Mouse (Mus musculus) heart, adult 2 months (tissue): ENCODE data around the gene Gstm4. TPM values are rescaled to one million over a fixed set of nuclear protein-coding genes. Genes with fewer than 3 reads are reported as not detected.

Source experiments
- DNase-seq, 2 experiments: peaks; one replicate each; pipeline ENCODE4 v3.0.0; 2021
- H3K27ac ChIP-seq: fragments of 200-600 bp; 2 replicates; pipeline ENCODE4 v1.8.1; 2022
- H3K27me3 ChIP-seq: fragments of 200-500 bp; 2 replicates; pipeline ENCODE4 v1.6.1; 2012; ENCODE audit warnings: mild to moderate bottlenecking, low read length, inconsistent platforms, mixed read lengths; ENCODE audit not compliant: control insufficient read depth, insufficient read depth
- H3K36me3 ChIP-seq: fragments of 200-500 bp; 2 replicates; pipeline ENCODE4 v1.6.1; 2012; ENCODE audit warnings: low read length, inconsistent platforms; ENCODE audit not compliant: control insufficient read depth, insufficient read depth
- H3K4me1 ChIP-seq: fragments of 200-500 bp; 2 replicates; pipeline ENCODE4 v1.6.1; 2011; ENCODE audit warnings: low read length; ENCODE audit not compliant: control insufficient read depth, insufficient read depth
- H3K4me3 ChIP-seq: fragments of 200-600 bp; 2 replicates; pipeline ENCODE4 v1.8.1; 2022
- H3K79me2 ChIP-seq: fragments of 200-500 bp; replicated peaks from 2 replicates; pipeline ENCODE4 v1.6.1; 2012; ENCODE audit warnings: mild to moderate bottlenecking, inconsistent platforms, low read length, moderate library complexity, mixed read lengths; ENCODE audit not compliant: control insufficient read depth, insufficient read depth
- H3K9ac ChIP-seq: fragments of 200-500 bp; 2 replicates; pipeline ENCODE4 v1.6.1; 2012; ENCODE audit warnings: low read depth, mild to moderate bottlenecking, control low read depth, inconsistent platforms, low read length, mixed read lengths
- CTCF ChIP-seq: fragments of 200-600 bp; IDR thresholded peaks from 2 replicates; pipeline ENCODE4 v1.8.1; 2022; ENCODE audit warnings: antibody characterized with exemption, mild to moderate bottlenecking, moderate library complexity
- EP300 ChIP-seq: fragments of 200-500 bp; IDR thresholded peaks from 2 replicates; pipeline ENCODE4 v1.6.1; 2011; ENCODE audit warnings: low read depth, low read length, control low read depth; ENCODE audit not compliant: insufficient read depth
- POLR2A ChIP-seq: fragments of 200-500 bp; IDR thresholded peaks from 2 replicates; pipeline ENCODE4 v1.6.1; 2011; ENCODE audit warnings: mild to moderate bottlenecking, low read depth, low read length, control low read depth; ENCODE audit not compliant: insufficient read depth
- WGBS: fragments of 180-500 bp; shearing (Covaris S2); methylation state at CpG from one replicate; pipeline ENCODE4 v1.1.7; 2018; 5-methylcytosine and 5-hydroxymethylcytosine counted together
- intact Hi-C: fragments of 180-260 bp; cut with DNase I; formaldehyde crosslinking; loops from one replicate; pipeline ENCODE4 v1.15.1; 2025
- polyA plus RNA-seq: library from polyadenylated mRNA; depleted of rRNA; stranded (reverse); fragments of >200 nt; gene quantifications from 2 replicates; pipeline ENCODE4 v1.2.3, GENCODE M21; 2012
- total RNA-seq, 2 experiments: library from RNA; stranded (reverse); gene quantifications; 2 replicates each; pipeline ENCODE4 v1.2.3; 2021

Gstm4 gene
- total and polyA plus RNA-seq, 3 experiments = 11.7 to 17.1 (median 11.9) TPM

DNA sequence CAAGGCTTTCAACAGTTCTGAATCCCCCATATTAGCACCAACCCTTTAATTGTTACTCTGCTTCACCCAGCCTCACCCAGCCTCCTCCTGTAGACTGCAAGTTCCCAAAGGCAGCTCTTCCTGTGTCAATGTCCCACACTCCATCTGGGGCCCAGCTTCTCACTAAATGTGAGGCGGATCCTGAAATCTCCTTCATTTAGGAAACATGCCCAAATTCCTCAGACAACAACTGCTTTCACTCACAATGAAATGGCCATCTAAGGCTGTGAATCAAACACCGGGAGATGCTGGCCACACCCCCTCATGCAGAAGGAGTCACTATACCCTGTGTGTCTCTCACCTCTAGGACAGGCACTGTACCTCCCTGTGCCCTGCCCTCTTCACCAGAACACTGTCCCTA, 45.2 kb upstream of the Gstm4 start:
- TF ChIP-seq CTCF (no peak), POLR2A (no peak), EP300 (no peak)
- 52% methylated on average over 2 of the region's 2 CpGs for WGBS
- H3K9ac ChIP-seq = no peak overlapping the region
- DNase-seq = no peak
- 0 out of 2 replicates have a peak, but pooled peaks cover 2% of the 10 kb centered on the region for H3K4me1 ChIP-seq
- H3K27me3 ChIP-seq = no peaks in the 10 kb centered on the region
- intact Hi-C loops = no loop called here
- no peak overlapping the region for H3K4me3 ChIP-seq
- H3K36me3 ChIP-seq = no peaks in the 10 kb centered on the region
- H3K27ac ChIP-seq = no peak overlapping the region
- no peaks in the 10 kb centered on the region for H3K79me2 ChIP-seq

DNA sequence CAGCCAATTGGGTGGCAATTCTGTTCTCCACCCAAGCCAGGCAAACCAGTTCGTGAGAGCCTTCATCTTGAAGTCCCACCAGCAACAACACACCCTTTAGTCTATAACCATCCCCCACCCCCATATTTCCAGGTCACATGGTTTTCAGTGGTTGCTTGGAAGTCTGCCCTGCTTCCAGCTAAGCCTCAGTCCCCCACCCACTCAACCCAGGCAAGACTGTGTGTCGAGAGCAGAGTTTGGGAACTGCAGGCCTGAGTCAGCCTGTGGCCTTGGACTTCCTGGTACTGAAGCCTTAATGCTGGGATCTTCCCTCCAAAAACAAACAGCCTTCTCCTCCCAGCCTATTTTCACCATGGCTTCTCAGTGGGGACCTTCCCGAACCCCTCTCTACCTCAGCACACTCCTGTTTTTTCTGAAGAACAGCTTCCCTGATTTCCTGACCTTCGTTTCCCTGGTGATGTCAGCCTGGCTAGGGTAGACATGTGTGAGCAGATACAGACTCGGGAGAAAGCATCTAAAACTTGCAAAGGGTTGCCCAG, 44.2 kb upstream of the Gstm4 start:
- Histone ChIP-seq H3K4me1 (peaks cover 9% of the 10 kb centered on the region; the same call in 1 of the 2 replicates), H3K79me2 (no peaks in the 10 kb centered on the region), H3K27ac (no peak overlapping the region), H3K9ac (no peak overlapping the region), H3K4me3 (no peak overlapping the region), H3K27me3 (no peaks in the 10 kb centered on the region), H3K36me3 (no peaks in the 10 kb centered on the region)
- 53% methylated on average over 5 of the region's 5 CpGs for WGBS
- intact Hi-C loops = no loop called here
- TF ChIP-seq CTCF (no peak), EP300 (no peak), POLR2A (no peak)
- no peak for DNase-seq

DNA sequence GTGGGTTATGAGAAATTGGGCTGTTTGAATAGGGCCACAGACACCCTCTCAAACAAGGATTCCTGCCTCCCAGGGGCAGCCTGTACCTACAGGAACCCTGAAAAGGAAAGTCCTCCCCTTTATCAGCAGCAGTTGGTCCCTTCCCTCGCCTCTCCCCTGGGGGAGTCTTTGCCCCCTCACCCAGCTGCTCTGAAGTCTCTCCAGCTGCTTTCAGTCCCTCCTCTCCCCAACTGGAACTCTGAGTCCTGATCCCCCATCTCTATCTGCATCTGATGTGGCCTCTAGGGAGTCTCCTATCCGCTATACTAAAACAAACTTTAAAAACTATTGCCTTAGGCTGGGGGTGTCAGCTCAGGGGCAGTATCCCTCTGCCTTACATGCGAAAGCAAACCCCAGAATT, 42.6 kb upstream of the Gstm4 start:
- no peak overlapping the region for H3K4me3 ChIP-seq
- no peaks in the 10 kb centered on the region for H3K36me3 ChIP-seq
- 82% methylated on average over 3 of the region's 3 CpGs for WGBS
- H3K27ac ChIP-seq = peak overlapping the region; percentile 95
- H3K27me3 ChIP-seq = no peaks in the 10 kb centered on the region
- peaks cover 10% of the 10 kb centered on the region; the same call in 1 of the 2 replicates for H3K4me1 ChIP-seq
- no peak overlapping the region for H3K9ac ChIP-seq
- no peaks in the 10 kb centered on the region for H3K79me2 ChIP-seq
- TF ChIP-seq CTCF (no peak), EP300 (no peak), POLR2A (no peak)
- intact Hi-C loops = no loop called here
- DNase-seq = no peak

DNA sequence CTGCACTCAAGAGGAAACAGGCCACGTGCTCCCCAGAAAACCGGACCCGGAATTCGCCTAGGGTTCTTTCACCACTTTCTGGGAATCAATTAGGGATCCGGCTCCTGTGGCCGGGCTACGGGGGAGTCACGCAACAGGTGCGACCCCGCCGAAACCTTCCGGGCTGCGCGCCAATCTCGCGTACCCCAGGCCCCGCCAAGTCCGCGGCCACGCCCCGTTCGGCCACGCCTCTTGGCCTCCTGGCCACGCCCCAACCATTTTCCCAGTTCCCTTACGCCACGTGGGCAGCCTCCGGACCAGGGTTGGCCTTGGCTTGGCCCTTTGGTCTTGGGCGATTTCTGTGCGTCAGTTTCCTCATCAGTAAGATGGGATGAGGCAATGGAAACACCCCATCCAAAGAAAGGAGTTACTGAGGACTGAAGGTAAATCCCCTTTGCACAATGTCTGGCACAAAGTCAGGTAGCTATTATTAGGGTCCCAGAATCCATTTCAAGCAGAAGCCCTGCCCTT, 41.8 kb upstream of the Gstm4 start, which contains the start of gene Ampd2:
Gene Ampd2, minus strand, starts transcription at position 182 of the 510 bp plus-strand sequence.
- peak within 1 kb of the TSS; percentile 56 for H3K4me3 ChIP-seq
- no peaks in the 10 kb centered on the region for H3K27me3 ChIP-seq
- H3K4me1 ChIP-seq = peaks cover 10% of the 10 kb centered on the region; the same call in 1 of the 2 replicates
- peak; percentile 86 to 89 for DNase-seq
- peak within 1 kb of the TSS; percentile 74 for H3K9ac ChIP-seq
- WGBS = under 1% methylated on average over 29 of the region's 29 CpGs
- intact Hi-C loops = no loop called here
- H3K27ac ChIP-seq = peak within 1 kb of the TSS; percentile 95
- no peaks in the 10 kb centered on the region for H3K79me2 ChIP-seq
- TF ChIP-seq CTCF (no peak), EP300 (0 out of 2 replicates have a peak, but pooled peaks have one; percentile 18)
- H3K36me3 ChIP-seq = no peaks in the 10 kb centered on the region

DNA sequence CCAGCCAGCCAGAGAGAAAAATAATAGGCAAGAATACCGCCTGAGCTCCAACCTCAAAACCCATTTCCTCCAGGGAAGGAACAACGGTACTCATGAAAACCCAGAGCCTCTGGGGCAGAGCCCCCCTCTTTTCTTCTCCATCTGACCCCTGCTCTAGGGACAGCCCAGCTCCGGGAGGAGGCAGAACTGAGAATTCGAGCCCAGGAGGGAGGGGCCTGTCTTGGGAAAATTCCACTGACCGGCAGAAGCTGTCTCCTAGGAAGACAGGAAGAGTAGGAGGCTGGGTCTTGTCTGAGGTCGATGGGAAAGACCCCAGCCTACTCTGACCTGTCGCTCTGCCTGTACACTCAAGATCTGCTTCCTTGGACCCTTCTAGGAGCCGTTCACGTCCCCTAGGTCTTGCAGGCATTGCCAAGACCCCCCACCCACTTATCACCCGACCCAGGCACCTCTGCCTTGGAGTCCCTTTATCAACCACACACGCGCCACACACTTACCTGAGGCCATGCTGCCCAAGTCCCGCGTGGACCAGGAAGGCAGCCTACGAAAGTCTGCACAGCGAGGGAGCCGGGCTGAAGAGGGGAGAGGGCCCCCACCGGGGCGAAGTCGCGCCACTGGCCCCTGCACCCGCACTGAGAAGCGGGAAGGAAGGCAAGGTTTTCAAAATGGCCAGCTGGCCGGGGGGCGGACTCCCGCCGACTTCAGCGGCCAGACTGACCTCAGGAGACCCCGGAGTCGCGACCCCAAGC, 41.2 kb upstream of the Gstm4 start:
- H3K36me3 ChIP-seq = no peaks in the 10 kb centered on the region
- intact Hi-C loops = loop anchor here (2.0 kb wide), 1 partner anchor 61 kb away; the partner anchor contains the start of gene Gnai3
- TF ChIP-seq CTCF (no peak), EP300 (no peak), POLR2A (peak; percentile 74)
- peak overlapping the region; percentile 95 for H3K27ac ChIP-seq
- H3K27me3 ChIP-seq = no peaks in the 10 kb centered on the region
- no peaks in the 10 kb centered on the region for H3K79me2 ChIP-seq
- H3K9ac ChIP-seq = peak overlapping the region; percentile 74
- peaks cover 10% of the 10 kb centered on the region; the same call in 1 of the 2 replicates for H3K4me1 ChIP-seq
- peak overlapping the region; percentile 56 for H3K4me3 ChIP-seq
- under 1% methylated on average over 31 of the region's 31 CpGs for WGBS
- peak; percentile 88 to 91 for DNase-seq
